Mouse (Mus musculus) lung, postnatal 4 days (tissue): ENCODE results near the gene Ap4b1.

Source experiments
- DNase-seq, 2 experiments: peaks; one replicate each; pipeline ENCODE4 v3.0.0; 2021

The Ap4b1 gene

GRCm38 (mm10) chr3:103857036-103857805, 47.9 kb downstream of the Ap4b1 start:
- DNase-seq: no peak

GRCm38 (mm10) chr3:103857977-103858563, 48.8 kb downstream of the Ap4b1 start:
- no peak for DNase-seq

GRCm38 (mm10) chr3:103858881-103859801, 49.8 kb downstream of the Ap4b1 start, which contains the start of gene Ptpn22:
Ptpn22 (plus strand) TSS chr3:103859795.
- DNase-seq: peak; percentile 35 to 50

GRCm38 (mm10) chr3:103859851-103860391, 50.6 kb downstream of the Ap4b1 start:
- peak; percentile 54 to 63 for DNase-seq

GRCm38 (mm10) chr3:103862721-103863220, 53.5 kb downstream of the Ap4b1 start:
- DNase-seq: no peak

GRCm38 (mm10) chr3:103864200-103864599, 54.9 kb downstream of the Ap4b1 start:
- DNase-seq: no peak

- DNase-seq: no peak
Measured at GRCm38 (mm10) chr3:103867424-103867971, 58.2 kb downstream of the Ap4b1 start.

- DNase-seq: no peak
Measured at GRCm38 (mm10) chr3:103868008-103868407, 58.7 kb downstream of the Ap4b1 start.
